Mouse (Mus musculus): Measurements from ENCODE around the gene Btbd1. TPM values are rescaled to one million over a fixed set of nuclear protein-coding genes. Genes with fewer than 3 reads are reported as not detected.

Gene Btbd1
- polyA plus RNA-seq (2012; rRNA removed) = 45.9 and 67.0 TPM in 2 replicates

DNA sequence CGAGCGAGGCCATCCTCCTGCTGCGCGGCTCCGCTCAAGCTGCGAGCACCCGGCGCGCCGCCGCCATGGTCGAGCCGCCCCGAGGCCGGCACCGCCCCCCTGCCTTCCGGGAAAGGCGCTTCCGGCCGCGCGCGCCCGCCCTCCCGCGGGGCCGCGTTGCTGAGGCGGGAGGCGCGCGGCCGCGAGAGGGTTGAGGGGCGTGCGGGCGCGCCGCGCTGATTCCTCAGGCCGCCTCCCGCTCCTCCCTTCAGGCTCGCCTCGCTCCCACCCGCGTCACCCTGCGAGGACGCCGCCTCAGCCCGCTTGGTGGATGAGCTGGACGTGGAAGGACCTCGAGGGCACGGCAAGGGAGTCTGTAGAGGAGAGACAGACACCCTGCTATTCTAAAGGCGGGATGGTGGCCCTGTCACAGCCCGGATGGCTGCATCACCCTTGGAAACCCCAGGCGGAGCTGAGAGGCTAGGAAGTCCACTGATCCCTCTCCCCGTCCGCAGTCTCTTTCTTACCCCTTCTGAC is at the start of gene Btbd1:
TSS of gene Btbd1 (minus strand) at position 53 of the 516 bp plus-strand sequence.

DNA sequence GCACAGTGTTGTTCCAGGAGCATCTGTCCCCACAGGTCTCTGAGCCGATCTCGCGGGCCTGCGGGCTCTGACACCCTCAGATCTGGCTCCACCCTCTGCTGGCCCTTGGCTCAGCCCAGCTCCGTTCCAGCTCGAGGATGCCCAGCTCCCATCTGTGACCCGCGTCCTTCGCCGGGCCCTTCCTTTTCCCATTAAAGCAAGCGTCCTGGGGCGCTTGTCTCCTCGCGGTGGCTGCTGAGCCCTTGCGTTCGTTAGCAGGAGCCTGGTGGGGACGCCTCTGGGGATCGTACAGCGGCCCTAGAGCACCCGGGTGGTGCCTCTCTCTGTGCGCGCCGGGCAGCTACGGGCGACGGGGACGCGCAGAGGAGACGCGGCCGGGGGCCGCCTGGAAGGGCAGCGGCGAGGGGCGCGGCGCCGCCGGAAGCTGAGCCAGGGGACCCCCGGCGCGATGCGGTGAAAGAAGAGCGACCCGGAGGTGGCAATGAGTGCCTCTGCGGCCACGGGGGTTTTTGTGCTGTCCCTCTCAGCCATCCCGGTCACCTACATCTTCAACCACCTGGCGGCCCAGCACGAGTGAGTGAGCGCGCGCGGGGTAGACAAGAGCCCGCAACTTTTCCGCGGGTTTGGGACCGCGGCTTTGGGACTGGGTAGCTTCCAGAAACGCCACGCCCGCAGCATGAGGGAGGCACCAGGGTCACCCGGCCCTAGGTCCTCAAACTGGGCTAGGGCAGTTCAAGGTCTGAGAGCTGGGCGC is 29.9 kb upstream of the Btbd1 start, which contains the start of gene Tm6sf1:
TSS of gene Tm6sf1 (plus strand) at position 34 of the 754 bp plus-strand sequence.

DNA sequence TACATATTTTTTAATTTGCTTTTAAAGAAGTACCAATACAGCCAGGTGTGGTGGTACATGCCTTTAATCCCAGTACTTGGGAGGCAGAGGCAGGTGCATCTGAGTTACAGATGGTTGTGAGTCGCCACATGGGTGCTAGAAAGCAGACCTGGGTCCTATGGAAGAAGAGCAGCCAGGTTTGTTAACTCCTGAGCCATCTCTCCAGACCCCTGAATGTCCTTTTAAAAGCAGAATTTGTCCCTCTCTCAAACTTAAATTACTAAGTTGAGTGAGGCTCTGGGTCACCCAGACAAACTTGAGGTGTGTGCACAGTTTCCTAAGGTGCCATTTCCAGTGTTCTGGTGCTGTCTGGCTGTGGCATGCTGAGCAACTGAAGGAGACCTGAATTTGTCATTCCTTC is 26.5 kb upstream of the Btbd1 start, which contains the start of gene Gm10160:
TSS of gene Gm10160 (minus strand) at position 101 of the 400 bp plus-strand sequence.

DNA sequence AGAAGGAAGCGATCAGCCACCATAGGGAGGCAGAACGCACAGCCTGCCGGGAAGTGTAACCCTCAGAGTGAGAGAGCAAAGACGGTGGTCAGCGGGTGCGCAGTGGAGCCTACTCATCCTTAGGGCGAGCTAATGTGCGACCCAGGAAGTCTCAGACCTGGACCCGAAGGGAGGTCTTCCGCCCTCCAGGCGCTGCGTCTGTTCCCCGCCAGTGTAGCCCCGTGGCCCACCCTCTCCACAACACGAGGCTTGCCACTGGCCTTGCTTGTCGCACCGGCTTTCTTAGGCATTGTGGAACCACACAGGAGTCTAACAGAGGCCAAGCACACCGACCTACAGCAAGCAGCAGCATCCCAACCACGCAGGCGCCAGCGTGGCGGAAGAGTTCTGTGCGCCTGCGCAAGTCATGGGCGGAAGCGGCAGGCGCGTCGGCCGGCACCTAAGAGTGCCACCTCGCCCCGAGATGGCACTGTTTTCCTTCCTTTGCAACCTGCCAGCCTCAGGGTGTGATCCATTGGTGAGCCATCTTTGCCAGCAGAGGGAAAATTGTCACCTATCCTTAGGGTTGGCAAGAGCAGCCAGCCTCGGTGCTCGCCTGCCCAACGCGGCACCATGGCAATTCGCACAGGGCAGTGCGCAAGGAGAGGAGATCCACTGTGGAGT is 40.0 kb downstream of the Btbd1 start, which contains the start of gene 3110040N11Rik:
TSS of gene 3110040N11Rik (minus strand) at position 384 of the 663 bp plus-strand sequence.

DNA sequence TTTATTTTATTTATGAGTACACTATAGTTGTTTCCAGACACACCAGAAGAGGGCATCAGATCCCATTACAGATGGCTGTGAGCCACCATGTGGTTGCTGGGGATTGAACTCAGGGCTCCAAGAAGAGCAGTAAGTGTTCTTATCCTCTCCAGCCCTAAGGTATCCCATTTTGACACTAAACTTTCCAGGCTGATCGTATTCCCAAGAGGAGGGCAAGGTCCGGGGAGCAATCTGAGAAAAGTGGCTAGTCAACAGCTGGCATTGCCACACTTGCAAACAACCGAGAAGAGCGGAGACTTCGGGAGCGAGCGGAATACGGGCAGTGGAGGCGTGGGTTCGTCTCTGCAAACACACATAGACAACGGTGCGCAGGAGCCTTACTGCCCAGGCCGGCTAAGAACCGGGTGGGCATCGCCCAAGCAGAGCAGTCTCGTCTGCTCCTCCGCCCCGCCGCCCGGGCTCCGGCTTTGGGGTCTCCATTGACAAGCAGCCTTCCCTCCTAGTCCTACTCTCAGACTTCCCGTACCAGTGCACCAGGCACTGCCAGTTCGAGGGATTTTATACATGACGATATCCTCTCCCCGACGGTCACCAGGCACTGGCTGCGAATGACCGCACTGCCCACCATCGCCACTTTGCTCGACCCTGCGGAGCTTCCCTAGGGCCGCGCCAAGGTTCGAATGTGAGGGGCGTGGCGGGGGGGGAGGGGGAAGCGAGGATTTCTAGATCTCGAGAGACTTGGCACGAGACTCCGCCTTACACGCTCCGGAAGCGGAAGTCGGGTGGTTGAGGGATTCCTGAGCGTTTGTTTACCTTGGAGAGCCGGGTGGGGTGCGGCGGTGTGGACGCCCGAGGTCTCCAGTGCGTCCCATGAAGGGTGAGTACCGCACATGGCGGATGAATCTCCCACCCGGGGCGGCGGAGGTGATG is 66.8 kb downstream of the Btbd1 start, which contains the start of gene Ramac:
TSS of gene Ramac (plus strand) at position 746 of the 930 bp plus-strand sequence.

Other genes starting within 250 kb of the Btbd1 start
- gene Homer2, start 121.9 kb downstream of the Btbd1 start, polyA plus RNA-seq (2012; rRNA removed) = 4.7 and 6.6 TPM in 2 replicates
- gene Ramac, start 66.5 kb downstream of the Btbd1 start, polyA plus RNA-seq (2012; rRNA removed) = 5.5 and 6.7 TPM in 2 replicates
- 26.9 and 39.6 TPM in 2 replicates for gene 3110040N11Rik, start 40.0 kb downstream of the Btbd1 start, polyA plus RNA-seq (2012; rRNA removed)
- gene Gm10160, start 26.4 kb upstream of the Btbd1 start, polyA plus RNA-seq (2012; rRNA removed) = not detected in 2 replicates
- gene Tm6sf1, start 29.6 kb upstream of the Btbd1 start, polyA plus RNA-seq (2012; rRNA removed) = 51.8 and 65.4 TPM in 2 replicates
- 10.8 and 16.7 TPM in 2 replicates for gene Hdgfl3, start 105.0 kb upstream of the Btbd1 start, polyA plus RNA-seq (2012; rRNA removed)
- gene Bnc1, start 162.9 kb upstream of the Btbd1 start, polyA plus RNA-seq (2012; rRNA removed) = 3.5 and 3.6 TPM in 2 replicates

Measured in ovary, adult 2 months (tissue).